Mouse (Mus musculus): ENCODE data around the gene Tsnaxip1.

DNA sequence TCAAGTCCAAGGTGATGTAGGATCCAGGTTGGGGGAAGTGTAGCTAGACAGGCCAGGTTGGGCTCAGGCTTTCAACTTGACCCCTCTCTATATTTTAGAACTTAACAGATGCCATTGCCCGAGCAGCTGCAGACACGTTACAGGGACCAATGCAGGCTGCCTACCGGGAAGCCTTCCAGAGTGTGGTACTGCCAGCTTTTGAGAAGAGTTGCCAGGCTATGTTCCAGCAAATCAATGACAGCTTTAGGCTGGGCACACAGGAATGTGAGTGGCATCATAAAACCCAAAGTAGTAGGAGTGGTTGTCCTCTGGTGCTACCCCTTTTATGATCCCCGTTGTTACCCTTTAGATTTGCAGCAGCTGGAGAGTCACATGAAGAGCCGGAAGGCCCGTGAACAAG is 63.3 kb downstream of the Tsnaxip1 start:
- TF ChIP-seq GATA1 (IDR thresholded peaks at IDR 0.05; ENCODE audit: borderline replicate concordance, low read length): no peak
- no peak for TF ChIP-seq FLI1 (IDR thresholded peaks at IDR 0.05; ENCODE audit: low read length)
